Mouse (Mus musculus): Measurements from ENCODE around the gene Srpk1. TPM values are rescaled to one million over a fixed set of nuclear protein-coding genes. Genes with fewer than 3 reads are reported as not detected.
A peak's percentile ranks its signal among the peaks of the same experiment; 100 is the strongest.

Gene Srpk1
- polyA plus RNA-seq, 1 experiment from 2014 or later = 55.2 TPM

- no peaks in the 10 kb centered on the region for H3K4me1 ChIP-seq (replicated peaks; ENCODE audit: control insufficient read depth, insufficient read depth, low read length)
- H3K4me3 ChIP-seq (ENCODE audit: low read depth, low read length) = no peak overlapping the region
- no peak for ATAC-seq
- no peak overlapping the region for H3K27ac ChIP-seq (ENCODE audit: low read depth, low read length)
- no peak for TF ChIP-seq CTCF (IDR thresholded peaks at IDR 0.05; ENCODE audit: low read depth)
- WGBS = 71% methylated on average over 2 of the region's 2 CpGs
- H3K36me3 ChIP-seq (ENCODE audit: control insufficient read depth, insufficient read depth) = peaks cover 48% of the 10 kb centered on the region
- no peaks in the 10 kb centered on the region for H3K27me3 ChIP-seq (replicated peaks; ENCODE audit: control insufficient read depth, insufficient read depth, low read length)
- no peak overlapping the region for H3K9ac ChIP-seq (ENCODE audit: low read depth, low read length)
- no peak overlapping the region for H3K4me2 ChIP-seq (replicated peaks; ENCODE audit: low read depth)
- H3K9me3 ChIP-seq (ENCODE audit: control insufficient read depth) = no peaks in the 10 kb centered on the region
Measured at GRCm38 (mm10) chr17:28588591-28588990, 33.9 kb downstream of the Srpk1 start.

GRCm38 (mm10) chr17:28586509-28586908 lies 36.0 kb downstream of the Srpk1 start:
- WGBS = 77% methylated on average over 3 of the region's 3 CpGs

GRCm38 (mm10) chr17:28581056-28581455 lies 41.5 kb downstream of the Srpk1 start:
- H3K4me3 ChIP-seq (ENCODE audit: low read depth, low read length) = no peak overlapping the region
- no peaks in the 10 kb centered on the region for H3K27me3 ChIP-seq (replicated peaks; ENCODE audit: control insufficient read depth, insufficient read depth, low read length)
- no peak overlapping the region for H3K27ac ChIP-seq (ENCODE audit: low read depth, low read length)
- WGBS = 56% methylated on average over 2 of the region's 2 CpGs
- no peak overlapping the region for H3K9ac ChIP-seq (ENCODE audit: low read depth, low read length)
- no peak overlapping the region for H3K4me2 ChIP-seq (replicated peaks; ENCODE audit: low read depth)
- ATAC-seq = no peak
- no peaks in the 10 kb centered on the region for H3K9me3 ChIP-seq (ENCODE audit: control insufficient read depth)
- no peaks in the 10 kb centered on the region for H3K36me3 ChIP-seq (ENCODE audit: control insufficient read depth, insufficient read depth)
- peak; percentile 34; the same call in 1 of the 2 replicates for TF ChIP-seq CTCF (IDR thresholded peaks at IDR 0.05; ENCODE audit: low read depth)
- no peaks in the 10 kb centered on the region for H3K4me1 ChIP-seq (replicated peaks; ENCODE audit: control insufficient read depth, insufficient read depth, low read length)

More at GRCm38 (mm10) chr17:28586509-28586908, 36.0 kb downstream of the Srpk1 start:
- H3K9ac ChIP-seq (ENCODE audit: low read depth, low read length) = no peak overlapping the region
- H3K9me3 ChIP-seq (ENCODE audit: control insufficient read depth) = no peaks in the 10 kb centered on the region
- no peak overlapping the region for H3K4me2 ChIP-seq (replicated peaks; ENCODE audit: low read depth)
- no peak overlapping the region for H3K27ac ChIP-seq (ENCODE audit: low read depth, low read length)
- no peak for ATAC-seq
- peaks cover 27% of the 10 kb centered on the region for H3K36me3 ChIP-seq (ENCODE audit: control insufficient read depth, insufficient read depth)
- H3K4me3 ChIP-seq (ENCODE audit: low read depth, low read length) = no peak overlapping the region
- TF ChIP-seq CTCF (IDR thresholded peaks at IDR 0.05; ENCODE audit: low read depth) = no peak
- no peaks in the 10 kb centered on the region for H3K4me1 ChIP-seq (replicated peaks; ENCODE audit: control insufficient read depth, insufficient read depth, low read length)
- H3K27me3 ChIP-seq (replicated peaks; ENCODE audit: control insufficient read depth, insufficient read depth, low read length) = no peaks in the 10 kb centered on the region

- Histone ChIP-seq H3K4me3 (ENCODE audit: low read depth, low read length) (no peak overlapping the region), H3K4me2 (replicated peaks; ENCODE audit: low read depth) (no peak overlapping the region), H3K9ac (ENCODE audit: low read depth, low read length) (no peak overlapping the region), H3K27me3 (replicated peaks; ENCODE audit: control insufficient read depth, insufficient read depth, low read length) (no peaks in the 10 kb centered on the region), H3K9me3 (ENCODE audit: control insufficient read depth) (no peaks in the 10 kb centered on the region), H3K27ac (ENCODE audit: low read depth, low read length) (no peak overlapping the region), H3K4me1 (replicated peaks; ENCODE audit: control insufficient read depth, insufficient read depth, low read length) (0 out of 2 replicates have a peak, but pooled peaks cover 4% of the 10 kb centered on the region), H3K36me3 (ENCODE audit: control insufficient read depth, insufficient read depth) (no peaks in the 10 kb centered on the region)
- peak; percentile 59 for ATAC-seq
- no peak for TF ChIP-seq CTCF (IDR thresholded peaks at IDR 0.05; ENCODE audit: low read depth)
- 3% methylated on average over 9 of the region's 9 CpGs for WGBS
Measured at GRCm38 (mm10) chr17:28580396-28580795, 42.1 kb downstream of the Srpk1 start.

- WGBS = 17% methylated on average over 50 of the region's 50 CpGs
- 0 out of 2 replicates have a peak, but pooled peaks have one; percentile 3 for TF ChIP-seq CTCF (IDR thresholded peaks at IDR 0.05; ENCODE audit: low read depth)
Measured at GRCm38 (mm10) chr17:28575244-28576125, 47.0 kb downstream of the Srpk1 start, which contains the start of gene Lhfpl5. TSS of gene Lhfpl5 (plus strand) at chr17:28575641.

GRCm38 (mm10) chr17:28572941-28573340 lies 49.6 kb downstream of the Srpk1 start:
- 85% methylated on average over 6 of the region's 6 CpGs for WGBS
- no peak overlapping the region for H3K4me3 ChIP-seq (ENCODE audit: low read depth, low read length)
- ATAC-seq = no peak

More at GRCm38 (mm10) chr17:28575244-28576125, 47.0 kb downstream of the Srpk1 start, which contains the start of gene Lhfpl5:
- peak within 1 kb of the TSS; percentile 64 for H3K4me2 ChIP-seq (replicated peaks; ENCODE audit: low read depth)
- no peak within 1 kb of the TSS for H3K9ac ChIP-seq (ENCODE audit: low read depth, low read length)
- H3K4me3 ChIP-seq (ENCODE audit: low read depth, low read length) = 0 out of 2 replicates have a peak within 1 kb of the TSS, but pooled peaks have one; percentile 21
- no peaks in the 10 kb centered on the region for H3K36me3 ChIP-seq (ENCODE audit: control insufficient read depth, insufficient read depth)
- H3K4me1 ChIP-seq (replicated peaks; ENCODE audit: control insufficient read depth, insufficient read depth, low read length) = 0 out of 2 replicates have a peak, but pooled peaks cover 4% of the 10 kb centered on the region
- no peaks in the 10 kb centered on the region for H3K9me3 ChIP-seq (ENCODE audit: control insufficient read depth)
- no peaks in the 10 kb centered on the region for H3K27me3 ChIP-seq (replicated peaks; ENCODE audit: control insufficient read depth, insufficient read depth, low read length)
- peak; percentile 52; the same call in 1 of the 2 replicates for ATAC-seq
- H3K27ac ChIP-seq (ENCODE audit: low read depth, low read length) = no peak within 1 kb of the TSS

More at GRCm38 (mm10) chr17:28572941-28573340, 49.6 kb downstream of the Srpk1 start:
- Histone ChIP-seq H3K27ac (ENCODE audit: low read depth, low read length) (no peak overlapping the region), H3K9ac (ENCODE audit: low read depth, low read length) (no peak overlapping the region), H3K27me3 (replicated peaks; ENCODE audit: control insufficient read depth, insufficient read depth, low read length) (no peaks in the 10 kb centered on the region), H3K9me3 (ENCODE audit: control insufficient read depth) (no peaks in the 10 kb centered on the region), H3K4me1 (replicated peaks; ENCODE audit: control insufficient read depth, insufficient read depth, low read length) (0 out of 2 replicates have a peak, but pooled peaks cover 4% of the 10 kb centered on the region), H3K36me3 (ENCODE audit: control insufficient read depth, insufficient read depth) (no peaks in the 10 kb centered on the region), H3K4me2 (replicated peaks; ENCODE audit: low read depth) (no peak overlapping the region)
- TF ChIP-seq CTCF (IDR thresholded peaks at IDR 0.05; ENCODE audit: low read depth) = no peak

Data from intestine, postnatal 0 days (tissue).